Mouse (Mus musculus): ENCODE data around the gene Tbxas1. TPM values are rescaled to one million over a fixed set of nuclear protein-coding genes. Genes with fewer than 3 reads are reported as not detected.

Tbxas1 gene
- polyA plus RNA-seq, 1 experiment from 2014 or later: 3.4 TPM

- no peak for TF ChIP-seq CTCF (IDR thresholded peaks at IDR 0.05; ENCODE audit: low read depth)
- H3K4me1 ChIP-seq (ENCODE audit: insufficient read depth): no peaks in the 10 kb centered on the region
- no peak overlapping the region for H3K9ac ChIP-seq
- H3K4me3 ChIP-seq (ENCODE audit: low read depth, low read length): no peak overlapping the region
- no peaks in the 10 kb centered on the region for H3K9me3 ChIP-seq (ENCODE audit: low read depth, low read length)
- no peak overlapping the region for H3K27ac ChIP-seq (ENCODE audit: low read depth)
- no peaks in the 10 kb centered on the region for H3K27me3 ChIP-seq (ENCODE audit: insufficient read depth, low read length)
- 92% methylated on average over 6 of the region's 6 CpGs for WGBS
- no peak for ATAC-seq (ENCODE audit: insufficient read depth)
- H3K36me3 ChIP-seq (ENCODE audit: insufficient read depth): no peaks in the 10 kb centered on the region
- H3K4me2 ChIP-seq: no peak overlapping the region
- no peak for DNase-seq
Measured at GRCm38 (mm10) chr6:39035039-39035438, 159.8 kb downstream of the Tbxas1 start.

GRCm38 (mm10) chr6:39036204-39036603 is 161.0 kb downstream of the Tbxas1 start:
- no peak for ATAC-seq (ENCODE audit: insufficient read depth)
- Histone ChIP-seq H3K9ac (no peak overlapping the region), H3K36me3 (ENCODE audit: insufficient read depth) (no peaks in the 10 kb centered on the region), H3K27ac (ENCODE audit: low read depth) (no peak overlapping the region), H3K27me3 (ENCODE audit: insufficient read depth, low read length) (no peaks in the 10 kb centered on the region), H3K9me3 (ENCODE audit: low read depth, low read length) (no peaks in the 10 kb centered on the region), H3K4me2 (no peak overlapping the region), H3K4me1 (ENCODE audit: insufficient read depth) (no peaks in the 10 kb centered on the region), H3K4me3 (ENCODE audit: low read depth, low read length) (no peak overlapping the region)
- no peak for TF ChIP-seq CTCF (IDR thresholded peaks at IDR 0.05; ENCODE audit: low read depth)
- 64% methylated on average over 4 of the region's 4 CpGs for WGBS
- DNase-seq: no peak

GRCm38 (mm10) chr6:39040451-39040850 is 165.2 kb downstream of the Tbxas1 start:
- H3K9ac ChIP-seq: no peak overlapping the region
- H3K4me2 ChIP-seq: no peak overlapping the region
- H3K36me3 ChIP-seq (ENCODE audit: insufficient read depth): no peaks in the 10 kb centered on the region
- H3K9me3 ChIP-seq (ENCODE audit: low read depth, low read length): no peaks in the 10 kb centered on the region
- no peaks in the 10 kb centered on the region for H3K27me3 ChIP-seq (ENCODE audit: insufficient read depth, low read length)
- no peak overlapping the region for H3K4me3 ChIP-seq (ENCODE audit: low read depth, low read length)
- WGBS: 67% methylated on average over 9 of the region's 9 CpGs
- H3K27ac ChIP-seq (ENCODE audit: low read depth): no peak overlapping the region
- ATAC-seq (ENCODE audit: insufficient read depth) (no peak), DNase-seq (no peak)
- no peak for TF ChIP-seq CTCF (IDR thresholded peaks at IDR 0.05; ENCODE audit: low read depth)
- H3K4me1 ChIP-seq (ENCODE audit: insufficient read depth): no peaks in the 10 kb centered on the region

- no peak for ATAC-seq (ENCODE audit: insufficient read depth)
- Histone ChIP-seq H3K4me3 (ENCODE audit: low read depth, low read length) (no peak overlapping the region), H3K9me3 (ENCODE audit: low read depth, low read length) (no peaks in the 10 kb centered on the region), H3K4me2 (no peak overlapping the region), H3K27me3 (ENCODE audit: insufficient read depth, low read length) (no peaks in the 10 kb centered on the region), H3K4me1 (ENCODE audit: insufficient read depth) (no peaks in the 10 kb centered on the region; the same call in 1 of the 2 replicates), H3K36me3 (ENCODE audit: insufficient read depth) (no peaks in the 10 kb centered on the region), H3K9ac (no peak overlapping the region), H3K27ac (ENCODE audit: low read depth) (no peak overlapping the region)
- 68% methylated on average over 5 of the region's 5 CpGs for WGBS
- no peak for DNase-seq
- TF ChIP-seq CTCF (IDR thresholded peaks at IDR 0.05; ENCODE audit: low read depth): no peak
Measured at GRCm38 (mm10) chr6:39049141-39049540, 173.9 kb downstream of the Tbxas1 start.

GRCm38 (mm10) chr6:39050836-39051235 is 175.6 kb downstream of the Tbxas1 start:
- Histone ChIP-seq H3K4me1 (ENCODE audit: insufficient read depth) (no peaks in the 10 kb centered on the region; the same call in 1 of the 2 replicates), H3K4me2 (no peak overlapping the region), H3K4me3 (ENCODE audit: low read depth, low read length) (no peak overlapping the region), H3K36me3 (ENCODE audit: insufficient read depth) (no peaks in the 10 kb centered on the region), H3K9me3 (ENCODE audit: low read depth, low read length) (no peaks in the 10 kb centered on the region), H3K27ac (ENCODE audit: low read depth) (no peak overlapping the region), H3K27me3 (ENCODE audit: insufficient read depth, low read length) (no peaks in the 10 kb centered on the region), H3K9ac (no peak overlapping the region)
- ATAC-seq (ENCODE audit: insufficient read depth): peak; percentile 82; the same call in 1 of the 2 replicates
- WGBS: 35% methylated on average over 6 of the region's 6 CpGs
- no peak for TF ChIP-seq CTCF (IDR thresholded peaks at IDR 0.05; ENCODE audit: low read depth)
- DNase-seq: peak; percentile 71

GRCm38 (mm10) chr6:39051799-39052556 is 176.8 kb downstream of the Tbxas1 start:
- H3K36me3 ChIP-seq (ENCODE audit: insufficient read depth): no peaks in the 10 kb centered on the region
- H3K4me3 ChIP-seq (ENCODE audit: low read depth, low read length): no peak overlapping the region
- 62% methylated on average over 9 of the region's 9 CpGs for WGBS

GRCm38 (mm10) chr6:39052636-39053035 is 177.4 kb downstream of the Tbxas1 start:
- WGBS: 83% methylated on average over 4 of the region's 4 CpGs
- Histone ChIP-seq H3K27ac (ENCODE audit: low read depth) (no peak overlapping the region), H3K27me3 (ENCODE audit: insufficient read depth, low read length) (no peaks in the 10 kb centered on the region), H3K36me3 (ENCODE audit: insufficient read depth) (no peaks in the 10 kb centered on the region), H3K9ac (no peak overlapping the region), H3K4me2 (no peak overlapping the region), H3K9me3 (ENCODE audit: low read depth, low read length) (no peaks in the 10 kb centered on the region), H3K4me3 (ENCODE audit: low read depth, low read length) (no peak overlapping the region), H3K4me1 (ENCODE audit: insufficient read depth) (no peaks in the 10 kb centered on the region; the same call in 1 of the 2 replicates)
- no peak for TF ChIP-seq CTCF (IDR thresholded peaks at IDR 0.05; ENCODE audit: low read depth)
- ATAC-seq (ENCODE audit: insufficient read depth) (no peak), DNase-seq (no peak)

More at GRCm38 (mm10) chr6:39051799-39052556, 176.8 kb downstream of the Tbxas1 start:
- Histone ChIP-seq H3K9me3 (ENCODE audit: low read depth, low read length) (no peaks in the 10 kb centered on the region), H3K9ac (no peak overlapping the region), H3K4me2 (no peak overlapping the region), H3K4me1 (ENCODE audit: insufficient read depth) (no peaks in the 10 kb centered on the region; the same call in 1 of the 2 replicates), H3K27ac (ENCODE audit: low read depth) (no peak overlapping the region), H3K27me3 (ENCODE audit: insufficient read depth, low read length) (no peaks in the 10 kb centered on the region)
- ATAC-seq (ENCODE audit: insufficient read depth): no peak
- no peak for TF ChIP-seq CTCF (IDR thresholded peaks at IDR 0.05; ENCODE audit: low read depth)
- DNase-seq: no peak

Data from lung, embryonic 14.5 days (tissue).